Mouse (Mus musculus): ENCODE measurements around the gene Nt5c.
"Not testable (repeated sequence)": the region's sequence is repeated elsewhere in the genome, so short reads cannot be mapped to it uniquely, and the experiment has no call there.

The Nt5c gene

GRCm38 (mm10) chr11:115491356-115492083 lies at the start of gene Nt5c:
Gene Nt5c (minus strand): TSS chr11:115491862.
- DNase-seq = peak; percentile 77

GRCm38 (mm10) chr11:115538045-115538444 lies 46.4 kb upstream of the Nt5c start:
- no peak for DNase-seq

GRCm38 (mm10) chr11:115536856-115537568 lies 45.4 kb upstream of the Nt5c start:
- DNase-seq = no peak

GRCm38 (mm10) chr11:115536038-115536681 lies 44.5 kb upstream of the Nt5c start, which contains the start of gene Sumo2:
Gene Sumo2 (minus strand): TSS chr11:115536276.
- peak; percentile 99 for DNase-seq

- peak; percentile 73 for DNase-seq
These were observed 43.9 kb upstream of the Nt5c start for GRCm38 (mm10) chr11:115535401-115536037.

GRCm38 (mm10) chr11:115534759-115535371 lies 43.2 kb upstream of the Nt5c start:
- DNase-seq = no peak

- DNase-seq = not testable (repeated sequence)
These were observed 34.8 kb upstream of the Nt5c start for GRCm38 (mm10) chr11:115526446-115526845.

- no peak for DNase-seq
These were observed 31.0 kb upstream of the Nt5c start for GRCm38 (mm10) chr11:115522703-115523102.

GRCm38 (mm10) chr11:115522238-115522637 lies 30.6 kb upstream of the Nt5c start:
- no peak for DNase-seq

GRCm38 (mm10) chr11:115521080-115521479 lies 29.4 kb upstream of the Nt5c start:
- no peak for DNase-seq

- DNase-seq = no peak
These were observed 28.6 kb upstream of the Nt5c start for GRCm38 (mm10) chr11:115520218-115520617.

GRCm38 (mm10) chr11:115519581-115519980 lies 27.9 kb upstream of the Nt5c start:
- DNase-seq = no peak

- DNase-seq = no peak
These were observed 27.0 kb upstream of the Nt5c start for GRCm38 (mm10) chr11:115518693-115519092.

- no peak for DNase-seq
These were observed 25.3 kb upstream of the Nt5c start for GRCm38 (mm10) chr11:115516942-115517341.

- DNase-seq = no peak
These were observed 23.4 kb upstream of the Nt5c start for GRCm38 (mm10) chr11:115515021-115515420.

GRCm38 (mm10) chr11:115514238-115514663 lies 22.6 kb upstream of the Nt5c start, which contains the start of gene Jpt1:
Gene Jpt1 (minus strand): TSS chr11:115514387.
- peak; percentile 91 for DNase-seq

- peak; percentile 55 for DNase-seq
These were observed 21.9 kb upstream of the Nt5c start for GRCm38 (mm10) chr11:115513271-115514237.

GRCm38 (mm10) chr11:115512407-115513183 lies 20.9 kb upstream of the Nt5c start:
- no peak for DNase-seq

- no peak for DNase-seq
These were observed 20.3 kb upstream of the Nt5c start for GRCm38 (mm10) chr11:115512004-115512403.

- DNase-seq = no peak
These were observed 19.5 kb upstream of the Nt5c start for GRCm38 (mm10) chr11:115511121-115511520.

GRCm38 (mm10) chr11:115510507-115510888 lies 18.8 kb upstream of the Nt5c start:
- no peak for DNase-seq

Data from right cerebral cortex, postnatal 4 days (tissue).